Mouse (Mus musculus): Measurements from ENCODE around the gene Grid2. TPM values are rescaled to one million over a fixed set of nuclear protein-coding genes. Genes with fewer than 3 reads are reported as not detected.

Grid2 gene
- polyA plus RNA-seq, 1 experiment from 2014 or later, result 0.15 TPM

DNA sequence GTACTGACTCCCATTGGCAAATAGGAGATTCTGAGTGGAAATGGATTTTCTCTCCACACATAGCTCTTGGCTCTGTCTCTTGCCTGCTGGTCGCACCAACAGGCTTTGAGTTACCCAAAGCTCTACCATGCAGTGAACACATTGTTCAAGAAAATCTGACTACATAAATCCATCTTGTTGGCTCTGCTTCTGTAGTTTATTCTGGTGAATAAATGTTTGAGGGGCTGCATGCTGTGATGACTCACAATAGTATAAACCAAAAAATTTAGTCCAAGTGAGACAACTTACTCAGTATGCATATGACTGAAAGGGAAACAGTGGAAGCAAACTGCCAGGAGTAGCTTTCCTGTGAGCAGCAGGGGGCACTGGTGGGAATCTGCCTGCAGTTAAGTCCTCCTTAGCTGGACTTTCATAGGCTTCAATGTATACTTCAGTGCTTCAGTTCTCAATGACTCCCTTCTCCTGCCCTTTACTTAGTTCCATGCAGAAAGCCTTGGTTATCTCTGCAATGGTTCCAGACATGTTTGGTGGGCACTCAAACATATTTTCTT lies 125.5 kb downstream of the Grid2 start:
- no peak for ATAC-seq (ENCODE audit: low FRiP score, low TSS enrichment)
- Histone ChIP-seq H3K4me3 (ENCODE audit: low read length) (no peak overlapping the region), H3K4me1 (ENCODE audit: insufficient read depth, low read length) (no peaks in the 10 kb centered on the region), H3K4me2 (replicated peaks; ENCODE audit: low read depth, low read length) (no peak overlapping the region), H3K9ac (replicated peaks; ENCODE audit: low read length) (no peak overlapping the region), H3K27me3 (ENCODE audit: insufficient read depth, low read length) (no peaks in the 10 kb centered on the region), H3K27ac (ENCODE audit: low read length) (no peak overlapping the region), H3K36me3 (ENCODE audit: insufficient read depth, low read length) (no peaks in the 10 kb centered on the region), H3K9me3 (ENCODE audit: low read length) (no peaks in the 10 kb centered on the region)
- WGBS, result 83% methylated on average over 1 of the region's 1 CpGs

DNA sequence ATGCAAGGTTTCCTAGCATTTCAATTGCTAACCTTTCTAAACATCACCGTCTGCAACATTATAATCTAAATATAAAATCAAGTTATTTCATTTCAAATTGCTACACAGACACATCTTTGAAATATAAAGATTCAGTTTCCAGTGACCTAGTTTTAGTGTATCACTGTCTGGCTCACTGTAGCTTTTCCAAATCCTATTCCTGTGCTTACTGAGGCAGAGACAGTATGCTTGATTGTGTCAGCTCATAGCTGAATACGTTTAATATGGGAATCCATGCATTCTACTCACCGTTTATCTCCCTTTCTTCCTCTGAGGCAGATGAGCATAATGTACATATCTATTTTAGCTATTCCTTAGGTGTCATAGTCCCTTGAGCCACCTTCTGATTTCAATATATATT lies 146.0 kb downstream of the Grid2 start:
- H3K36me3 ChIP-seq (ENCODE audit: insufficient read depth, low read length), result no peaks in the 10 kb centered on the region
- H3K27ac ChIP-seq (ENCODE audit: low read length), result no peak overlapping the region
- ATAC-seq (ENCODE audit: low FRiP score, low TSS enrichment), result no peak
- H3K4me2 ChIP-seq (replicated peaks; ENCODE audit: low read depth, low read length), result no peak overlapping the region
- H3K9me3 ChIP-seq (ENCODE audit: low read length), result no peaks in the 10 kb centered on the region
- 79% methylated on average over 3 of the region's 3 CpGs for WGBS
- no peaks in the 10 kb centered on the region for H3K4me1 ChIP-seq (ENCODE audit: insufficient read depth, low read length)
- H3K27me3 ChIP-seq (ENCODE audit: insufficient read depth, low read length), result no peaks in the 10 kb centered on the region
- no peak overlapping the region for H3K9ac ChIP-seq (replicated peaks; ENCODE audit: low read length)
- H3K4me3 ChIP-seq (ENCODE audit: low read length), result no peak overlapping the region

DNA sequence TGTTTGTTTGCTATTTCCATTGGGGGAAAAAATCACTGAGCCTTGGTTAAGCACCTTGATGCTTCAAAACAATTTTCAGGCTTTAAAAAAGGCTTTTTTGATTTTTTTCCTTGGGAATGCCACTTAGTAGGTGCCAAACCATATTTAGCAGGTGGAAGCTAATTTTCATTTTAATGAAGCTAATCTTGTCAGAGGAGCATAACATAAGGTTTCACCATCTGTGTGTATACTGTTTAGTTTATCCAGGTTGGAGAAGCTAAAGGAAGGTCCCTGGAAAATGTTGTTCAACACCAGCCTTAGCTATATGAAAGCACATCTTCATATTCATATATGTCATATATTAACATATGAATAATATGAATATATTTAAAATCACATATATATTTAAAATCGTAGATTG lies 161.9 kb downstream of the Grid2 start:
- H3K27ac ChIP-seq (ENCODE audit: low read length), result no peak overlapping the region
- no peaks in the 10 kb centered on the region for H3K27me3 ChIP-seq (ENCODE audit: insufficient read depth, low read length)
- H3K4me2 ChIP-seq (replicated peaks; ENCODE audit: low read depth, low read length), result no peak overlapping the region
- H3K36me3 ChIP-seq (ENCODE audit: insufficient read depth, low read length), result no peaks in the 10 kb centered on the region
- H3K9me3 ChIP-seq (ENCODE audit: low read length), result no peaks in the 10 kb centered on the region
- H3K9ac ChIP-seq (replicated peaks; ENCODE audit: low read length), result no peak overlapping the region
- H3K4me1 ChIP-seq (ENCODE audit: insufficient read depth, low read length), result no peaks in the 10 kb centered on the region
- ATAC-seq (ENCODE audit: low FRiP score, low TSS enrichment), result no peak
- WGBS, result 63% methylated on average over 1 of the region's 1 CpGs
- no peak overlapping the region for H3K4me3 ChIP-seq (ENCODE audit: low read length)

DNA sequence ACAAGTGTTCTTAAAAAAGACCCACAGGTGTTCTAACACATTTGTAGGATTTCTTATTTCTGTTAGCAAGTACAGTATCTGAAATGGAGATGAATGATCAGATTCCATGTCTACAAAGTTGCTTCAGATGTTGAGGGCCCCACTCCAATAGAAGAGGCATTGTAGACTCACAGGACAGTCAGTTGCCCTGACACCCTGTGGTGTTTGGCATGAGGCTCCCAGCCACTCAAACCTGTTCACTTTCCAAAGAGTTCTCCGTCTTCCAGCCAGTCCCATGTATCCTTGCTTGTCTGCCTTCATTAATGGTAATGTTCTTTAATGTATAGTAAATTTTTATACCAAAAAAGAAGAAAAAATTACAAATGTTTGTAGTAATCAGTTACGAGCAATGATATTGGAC lies 177.1 kb downstream of the Grid2 start:
- H3K27me3 ChIP-seq (ENCODE audit: insufficient read depth, low read length), result no peaks in the 10 kb centered on the region
- H3K27ac ChIP-seq (ENCODE audit: low read length), result no peak overlapping the region
- no peak overlapping the region for H3K9ac ChIP-seq (replicated peaks; ENCODE audit: low read length)
- 86% methylated on average over 2 of the region's 2 CpGs for WGBS
- H3K4me3 ChIP-seq (ENCODE audit: low read length), result no peak overlapping the region
- no peak overlapping the region for H3K4me2 ChIP-seq (replicated peaks; ENCODE audit: low read depth, low read length)
- no peaks in the 10 kb centered on the region for H3K36me3 ChIP-seq (ENCODE audit: insufficient read depth, low read length)
- no peaks in the 10 kb centered on the region for H3K9me3 ChIP-seq (ENCODE audit: low read length)
- no peaks in the 10 kb centered on the region for H3K4me1 ChIP-seq (ENCODE audit: insufficient read depth, low read length)
- ATAC-seq (ENCODE audit: low FRiP score, low TSS enrichment), result no peak

DNA sequence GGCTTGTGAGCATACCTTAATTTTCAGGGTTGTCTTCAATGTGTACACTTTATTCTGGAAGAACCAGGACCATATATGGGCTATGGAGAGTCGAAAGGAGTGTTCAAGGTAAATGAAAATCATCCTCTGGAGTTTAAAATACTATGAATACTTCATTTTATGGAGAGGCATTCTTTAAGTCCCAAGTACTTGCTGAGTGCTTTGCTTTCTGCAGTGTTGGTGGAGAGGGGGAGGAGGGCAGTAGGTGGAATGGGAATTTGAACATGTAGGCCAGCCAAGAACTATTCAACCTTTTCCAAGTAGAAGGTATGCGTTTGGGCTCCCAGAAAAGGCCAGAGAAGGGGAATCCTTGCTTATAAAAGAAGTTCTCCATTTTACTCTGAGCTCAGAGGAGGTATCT lies 192.5 kb downstream of the Grid2 start:
- H3K36me3 ChIP-seq (ENCODE audit: insufficient read depth, low read length), result no peaks in the 10 kb centered on the region
- H3K4me3 ChIP-seq (ENCODE audit: low read length), result no peak overlapping the region
- H3K4me1 ChIP-seq (ENCODE audit: insufficient read depth, low read length), result no peaks in the 10 kb centered on the region
- WGBS, result 71% methylated on average over 2 of the region's 2 CpGs
- H3K27me3 ChIP-seq (ENCODE audit: insufficient read depth, low read length), result no peaks in the 10 kb centered on the region
- H3K4me2 ChIP-seq (replicated peaks; ENCODE audit: low read depth, low read length), result no peak overlapping the region
- no peak overlapping the region for H3K27ac ChIP-seq (ENCODE audit: low read length)
- ATAC-seq (ENCODE audit: low FRiP score, low TSS enrichment), result no peak
- H3K9ac ChIP-seq (replicated peaks; ENCODE audit: low read length), result no peak overlapping the region
- H3K9me3 ChIP-seq (ENCODE audit: low read length), result no peaks in the 10 kb centered on the region

DNA sequence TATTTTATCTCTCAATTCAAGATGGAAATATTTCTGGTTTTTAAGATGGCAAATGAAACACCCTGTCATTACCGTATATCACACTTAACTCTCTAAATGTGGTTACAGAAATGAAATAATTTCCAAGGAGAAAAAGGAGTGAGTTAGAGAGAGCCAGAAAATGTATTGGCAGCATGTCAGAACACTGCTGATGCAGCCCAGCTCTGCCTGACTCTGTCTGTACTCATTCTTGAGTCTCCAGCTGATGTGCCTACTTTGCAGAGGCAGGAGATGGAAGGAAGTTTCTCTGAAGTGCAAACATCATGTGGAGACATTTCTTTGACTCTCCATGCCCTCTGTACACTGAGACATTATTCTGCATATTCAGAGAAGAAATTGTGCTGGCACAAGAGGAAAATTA lies 226.5 kb downstream of the Grid2 start:
- H3K36me3 ChIP-seq (ENCODE audit: insufficient read depth, low read length), result no peaks in the 10 kb centered on the region
- H3K27me3 ChIP-seq (ENCODE audit: insufficient read depth, low read length), result no peaks in the 10 kb centered on the region
- H3K4me3 ChIP-seq (ENCODE audit: low read length), result no peak overlapping the region
- no peaks in the 10 kb centered on the region for H3K4me1 ChIP-seq (ENCODE audit: insufficient read depth, low read length)
- WGBS, result 83% methylated on average over 1 of the region's 1 CpGs
- no peak overlapping the region for H3K9ac ChIP-seq (replicated peaks; ENCODE audit: low read length)
- H3K9me3 ChIP-seq (ENCODE audit: low read length), result no peaks in the 10 kb centered on the region
- H3K27ac ChIP-seq (ENCODE audit: low read length), result no peak overlapping the region
- ATAC-seq (ENCODE audit: low FRiP score, low TSS enrichment), result no peak
- no peak overlapping the region for H3K4me2 ChIP-seq (replicated peaks; ENCODE audit: low read depth, low read length)

DNA sequence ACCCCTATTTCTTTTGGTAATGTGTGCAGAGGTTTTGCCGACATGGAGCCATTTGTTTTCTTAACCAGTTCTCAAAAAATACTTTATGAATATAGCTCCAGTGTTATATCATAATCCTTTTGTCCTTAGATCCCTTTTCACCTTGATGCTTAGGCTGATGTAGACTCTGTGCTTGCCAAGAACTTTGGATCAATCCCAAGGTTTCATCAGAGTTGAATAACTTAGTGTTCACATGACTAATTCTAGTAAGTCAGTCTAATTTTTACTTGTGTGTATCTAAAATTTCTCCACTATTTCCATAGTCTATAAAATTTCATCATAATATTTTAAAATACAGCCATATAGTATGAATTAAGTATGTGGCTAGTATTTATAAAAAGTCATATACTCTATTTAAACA lies 259.3 kb downstream of the Grid2 start:
- no peak for ATAC-seq (ENCODE audit: low FRiP score, low TSS enrichment)
- no peak overlapping the region for H3K4me3 ChIP-seq (ENCODE audit: low read length)
- no peaks in the 10 kb centered on the region for H3K4me1 ChIP-seq (ENCODE audit: insufficient read depth, low read length)
- H3K9ac ChIP-seq (replicated peaks; ENCODE audit: low read length), result no peak overlapping the region
- no peak overlapping the region for H3K4me2 ChIP-seq (replicated peaks; ENCODE audit: low read depth, low read length)
- no peaks in the 10 kb centered on the region for H3K9me3 ChIP-seq (ENCODE audit: low read length)
- 89% methylated on average over 1 of the region's 1 CpGs for WGBS
- H3K36me3 ChIP-seq (ENCODE audit: insufficient read depth, low read length), result no peaks in the 10 kb centered on the region
- no peaks in the 10 kb centered on the region for H3K27me3 ChIP-seq (ENCODE audit: insufficient read depth, low read length)
- H3K27ac ChIP-seq (ENCODE audit: low read length), result no peak overlapping the region

DNA sequence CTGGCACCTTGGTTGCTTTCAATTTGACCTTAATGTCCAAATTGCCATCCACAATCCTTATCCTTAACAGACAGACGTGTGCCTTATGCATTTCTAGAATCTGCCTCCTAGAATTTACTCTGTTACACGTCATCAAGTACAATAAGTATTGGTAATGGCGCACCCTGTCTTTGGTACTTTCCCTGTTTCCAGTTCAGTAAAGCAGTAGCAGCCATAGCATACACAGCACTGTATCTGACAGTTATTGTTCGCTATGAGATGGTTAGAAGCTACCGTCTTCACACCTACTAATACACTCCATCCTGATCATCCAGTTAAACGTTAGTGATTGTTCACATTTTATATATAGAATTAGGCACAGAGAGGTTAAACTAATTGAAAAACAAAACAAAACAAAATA lies 260.3 kb downstream of the Grid2 start:
- Histone ChIP-seq H3K36me3 (ENCODE audit: insufficient read depth, low read length) (no peaks in the 10 kb centered on the region), H3K4me1 (ENCODE audit: insufficient read depth, low read length) (no peaks in the 10 kb centered on the region), H3K9me3 (ENCODE audit: low read length) (no peaks in the 10 kb centered on the region), H3K27ac (ENCODE audit: low read length) (no peak overlapping the region), H3K4me2 (replicated peaks; ENCODE audit: low read depth, low read length) (no peak overlapping the region), H3K4me3 (ENCODE audit: low read length) (no peak overlapping the region), H3K27me3 (ENCODE audit: insufficient read depth, low read length) (no peaks in the 10 kb centered on the region), H3K9ac (replicated peaks; ENCODE audit: low read length) (no peak overlapping the region)
- no peak for ATAC-seq (ENCODE audit: low FRiP score, low TSS enrichment)
- WGBS, result 85% methylated on average over 6 of the region's 6 CpGs

DNA sequence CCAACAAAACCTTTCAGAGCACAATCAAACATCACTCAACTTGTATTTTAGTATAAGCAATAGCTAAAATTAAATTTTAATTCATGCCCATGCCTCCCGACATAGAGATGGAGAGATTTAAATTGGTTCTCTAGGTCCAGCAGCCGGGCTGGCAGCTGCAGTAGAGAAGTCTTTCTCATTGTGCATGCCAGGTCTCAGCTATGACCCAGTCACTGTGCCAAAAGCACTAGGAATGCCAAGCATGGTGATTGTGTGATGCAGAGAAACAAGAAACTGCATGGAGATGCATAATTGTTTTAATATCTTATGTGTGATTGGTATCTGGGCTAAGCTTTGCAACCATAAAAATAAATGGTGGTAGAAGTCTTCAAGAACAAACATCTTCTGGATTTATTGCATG lies 276.1 kb downstream of the Grid2 start:
- H3K4me3 ChIP-seq (ENCODE audit: low read length), result no peak overlapping the region
- no peak overlapping the region for H3K4me2 ChIP-seq (replicated peaks; ENCODE audit: low read depth, low read length)
- no peak for ATAC-seq (ENCODE audit: low FRiP score, low TSS enrichment)
- H3K27me3 ChIP-seq (ENCODE audit: insufficient read depth, low read length), result no peaks in the 10 kb centered on the region
- no peaks in the 10 kb centered on the region for H3K9me3 ChIP-seq (ENCODE audit: low read length)
- no peaks in the 10 kb centered on the region for H3K36me3 ChIP-seq (ENCODE audit: insufficient read depth, low read length)
- no peaks in the 10 kb centered on the region for H3K4me1 ChIP-seq (ENCODE audit: insufficient read depth, low read length)
- H3K9ac ChIP-seq (replicated peaks; ENCODE audit: low read length), result no peak overlapping the region
- H3K27ac ChIP-seq (ENCODE audit: low read length), result no peak overlapping the region
- WGBS, result 85% methylated on average over 2 of the region's 2 CpGs

DNA sequence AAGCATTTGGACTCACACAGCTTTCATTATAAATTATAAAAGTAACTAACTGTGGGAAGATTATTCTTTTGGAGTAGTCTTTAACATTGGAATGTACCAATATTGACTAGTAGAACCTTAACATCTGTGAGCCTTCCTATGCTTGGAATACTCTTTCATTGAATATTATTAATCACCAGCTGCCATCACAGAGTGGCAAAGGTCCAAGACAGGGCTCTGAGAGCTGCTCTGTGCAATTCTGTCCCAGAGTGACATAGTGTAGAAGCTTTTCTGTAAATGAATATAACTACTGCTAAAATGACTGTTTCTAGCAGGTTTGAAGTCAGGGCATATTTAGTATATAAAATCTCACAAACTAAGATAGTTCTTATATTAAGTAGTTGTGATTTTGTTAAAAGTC lies 277.2 kb downstream of the Grid2 start:
- Histone ChIP-seq H3K9me3 (ENCODE audit: low read length) (no peaks in the 10 kb centered on the region), H3K9ac (replicated peaks; ENCODE audit: low read length) (no peak overlapping the region), H3K4me2 (replicated peaks; ENCODE audit: low read depth, low read length) (no peak overlapping the region), H3K4me3 (ENCODE audit: low read length) (no peak overlapping the region), H3K27ac (ENCODE audit: low read length) (no peak overlapping the region), H3K4me1 (ENCODE audit: insufficient read depth, low read length) (no peaks in the 10 kb centered on the region), H3K36me3 (ENCODE audit: insufficient read depth, low read length) (no peaks in the 10 kb centered on the region), H3K27me3 (ENCODE audit: insufficient read depth, low read length) (no peaks in the 10 kb centered on the region)
- no peak for ATAC-seq (ENCODE audit: low FRiP score, low TSS enrichment)

DNA sequence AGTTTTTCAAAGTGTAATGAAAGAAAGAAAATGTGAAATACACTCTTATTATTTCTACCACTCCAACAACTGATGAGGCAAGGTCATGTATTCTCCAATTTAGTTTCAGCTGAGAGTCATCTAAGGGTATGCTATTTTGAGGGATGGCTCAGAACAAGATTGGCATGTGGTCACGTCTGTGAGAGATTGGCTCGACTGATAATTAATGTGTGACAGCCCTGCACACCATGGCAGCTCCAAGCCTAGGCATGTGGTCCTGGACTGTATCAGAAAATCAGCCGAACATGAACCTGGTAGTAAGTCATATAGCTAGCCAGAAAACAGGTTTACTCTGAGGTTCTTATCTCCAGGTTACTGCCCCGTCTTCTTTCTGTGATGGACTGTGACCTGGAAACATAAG lies 292.1 kb downstream of the Grid2 start:
- H3K27me3 ChIP-seq (ENCODE audit: insufficient read depth, low read length), result no peaks in the 10 kb centered on the region
- no peak overlapping the region for H3K4me3 ChIP-seq (ENCODE audit: low read length)
- WGBS, result 63% methylated on average over 4 of the region's 4 CpGs
- no peak overlapping the region for H3K27ac ChIP-seq (ENCODE audit: low read length)
- H3K4me2 ChIP-seq (replicated peaks; ENCODE audit: low read depth, low read length), result no peak overlapping the region
- no peaks in the 10 kb centered on the region for H3K9me3 ChIP-seq (ENCODE audit: low read length)
- H3K9ac ChIP-seq (replicated peaks; ENCODE audit: low read length), result no peak overlapping the region
- ATAC-seq (ENCODE audit: low FRiP score, low TSS enrichment), result no peak
- H3K36me3 ChIP-seq (ENCODE audit: insufficient read depth, low read length), result no peaks in the 10 kb centered on the region
- no peaks in the 10 kb centered on the region for H3K4me1 ChIP-seq (ENCODE audit: insufficient read depth, low read length)

All from kidney, embryonic 16.5 days (tissue).